Mouse (Mus musculus) liver, embryonic 14.5 days (tissue): ENCODE measurements around the gene Pole2. TPM values are rescaled to one million over a fixed set of nuclear protein-coding genes. Genes with fewer than 3 reads are reported as not detected.

ENCODE experiments used
- ATAC-seq: fragments of 200-750 bp; cut with Nextera tagmentation; 2 replicates; pipeline ENCODE4 v1.8.0; 2017; ENCODE audit warnings: moderate number of reproducible peaks, mild to moderate bottlenecking, moderate library complexity; ENCODE audit not compliant: insufficient read depth
- DNase-seq, 3 experiments: peaks; one replicate each; pipeline ENCODE4 v3.0.0-alpha.2; 2012 to 2013; ENCODE audit warnings: low read depth in 3 of 3, low spot score in 3 of 3
- H3K27ac ChIP-seq: fragments of 300-500 bp; sonication (generic); 2 replicates; pipeline ENCODE4 v1.5.1; 2014; ENCODE audit warnings: moderate library complexity, mild to moderate bottlenecking, control low read depth, inconsistent platforms
- H3K27me3 ChIP-seq: fragments of 300-500 bp; sonication (generic); 2 replicates; pipeline ENCODE4 v1.6.1; 2014; ENCODE audit warnings: mild to moderate bottlenecking, low read length, moderate library complexity; ENCODE audit not compliant: control insufficient read depth, insufficient read depth
- H3K36me3 ChIP-seq: fragments of 300-500 bp; sonication (generic); replicated peaks from 2 replicates; pipeline ENCODE4 v1.6.1; 2014; ENCODE audit warnings: low read depth; ENCODE audit not compliant: control insufficient read depth, insufficient read depth
- H3K4me1 ChIP-seq, 2 experiments: fragments of 200-500 bp in 1 of 2; fragments of 300-500 bp in 1 of 2; sonication (generic) in 1 of 2; replicated peaks; 2 replicates each; pipeline ENCODE4 v1.6.1; 2012 to 2014; ENCODE audit warnings: antibody characterized with exemption in 1 of 2, inconsistent platforms in 1 of 2, low read length in 1 of 2; ENCODE audit not compliant: control insufficient read depth in 2 of 2, insufficient read depth in 2 of 2
- H3K4me2 ChIP-seq: fragments of 300-500 bp; sonication (generic); 2 replicates; pipeline ENCODE4 v1.6.1; 2014; ENCODE audit warnings: low read depth, mild to moderate bottlenecking, control low read depth, moderate library complexity
- H3K4me3 ChIP-seq, 2 experiments: fragments of 200-500 bp in 1 of 2; fragments of 300-500 bp in 1 of 2; sonication (generic) in 1 of 2; 2 replicates each; pipeline ENCODE4 v1.5.1; 2012 to 2014; ENCODE audit warnings: low read depth in 2 of 2, low read length in 2 of 2, mild to moderate bottlenecking in 2 of 2, control low read depth in 1 of 2, inconsistent platforms in 1 of 2, moderate library complexity in 1 of 2; ENCODE audit not compliant: insufficient read depth in 1 of 2
- H3K9ac ChIP-seq: fragments of 300-500 bp; sonication (generic); replicated peaks from 2 replicates; pipeline ENCODE4 v1.6.1; 2014; ENCODE audit warnings: mild to moderate bottlenecking, control low read depth, moderate library complexity
- H3K9me3 ChIP-seq: fragments of 300-500 bp; sonication (generic); 2 replicates; pipeline ENCODE4 v1.6.1; 2016; ENCODE audit warnings: low read length, mixed read lengths; ENCODE audit not compliant: control insufficient read depth
- CTCF ChIP-seq: IDR thresholded peaks from 2 replicates; pipeline ENCODE4 v1.5.1; 2016; ENCODE audit warnings: antibody characterized with exemption, low read depth, control low read depth
- EP300 ChIP-seq: IDR thresholded peaks from 2 replicates; pipeline ENCODE4 v1.6.1; 2016; ENCODE audit warnings: antibody characterized with exemption, low read depth
- WGBS: fragments of 180-500 bp; shearing (Covaris S2); extraction: QIAGEN DNeasy Blood & Tissue Kit; methylation state at CpG from one replicate; pipeline ENCODE4 v1.1.7; 2014; ENCODE audit not compliant: insufficient replicate concordance; 5-methylcytosine and 5-hydroxymethylcytosine counted together
- polyA plus RNA-seq, 2 experiments: library from polyadenylated mRNA; depleted of rRNA in 1 of 2; stranded (reverse) in 1 of 2; unstranded in 1 of 2; fragments of >200 nt; fragmentation: Nextera tagmentation in 1 of 2; extraction: Ambion mirVana in 1 of 2; gene quantifications; 2 replicates each; pipeline versions ENCODE4 v1.2.1 to v1.2.3; 2012 to 2014

Pole2 gene
- polyA plus RNA-seq, 2 experiments: 25.6 to 25.8 TPM

DNA sequence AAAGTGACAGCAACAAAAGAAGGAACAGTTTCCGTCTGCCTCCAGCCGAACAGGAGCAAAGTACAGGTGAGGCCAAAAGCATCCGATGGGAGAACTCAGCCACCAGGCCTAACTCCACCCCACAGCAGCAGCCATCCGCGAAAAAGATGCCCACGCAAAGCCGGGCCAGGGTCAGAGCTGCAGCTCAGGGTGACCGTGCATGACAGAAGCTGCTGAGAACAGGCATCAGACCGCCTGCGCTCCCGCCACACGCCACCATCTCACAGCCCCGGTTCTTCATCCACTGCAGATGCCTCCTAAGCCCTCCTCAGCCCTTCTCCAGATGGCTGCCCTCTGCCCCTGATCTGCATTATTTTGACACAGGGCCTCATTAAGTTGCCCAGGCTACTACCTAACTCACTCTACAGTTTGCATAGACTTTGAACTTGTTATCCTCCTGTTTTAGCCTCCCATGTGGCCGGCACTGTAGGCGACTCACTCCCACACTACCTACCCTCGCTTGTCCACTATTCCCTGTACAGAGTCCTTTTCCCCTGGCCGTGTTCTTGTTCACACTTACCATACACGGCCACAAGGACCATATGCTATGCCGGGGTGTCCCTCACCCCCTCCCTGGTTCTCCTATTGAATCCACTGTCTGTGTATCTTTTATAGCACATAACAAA is 7.2 kb downstream of the Pole2 start:
- WGBS: 83% methylated on average over 19 of the region's 19 CpGs

DNA sequence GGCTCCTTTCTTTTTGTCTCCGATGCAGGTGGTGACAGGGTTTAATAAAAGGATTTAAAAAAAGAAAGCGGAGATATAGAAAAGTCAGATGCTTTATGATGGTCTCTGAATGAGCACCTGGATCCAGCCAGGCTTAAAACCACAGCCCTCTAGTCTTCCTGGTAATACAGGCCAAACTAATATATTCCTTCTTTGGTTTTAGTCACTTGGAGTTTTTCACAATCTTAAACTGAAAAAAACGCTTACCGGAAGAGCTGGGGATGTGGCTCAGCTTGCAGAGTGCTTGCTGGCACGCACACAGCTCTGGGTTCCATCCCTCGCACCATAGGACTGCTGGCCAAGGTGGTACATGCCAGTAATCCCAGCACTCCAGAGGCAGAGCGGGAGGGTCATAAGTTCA is 11.4 kb downstream of the Pole2 start:
- ATAC-seq (no peak), DNase-seq (no peak)
- H3K9ac ChIP-seq: no peak overlapping the region
- H3K36me3 ChIP-seq: peaks cover 57% of the 10 kb centered on the region
- H3K9me3 ChIP-seq: no peaks in the 10 kb centered on the region
- TF ChIP-seq CTCF: no peak
- no peak for TF ChIP-seq EP300
- no peak overlapping the region for H3K4me3 ChIP-seq
- no peaks in the 10 kb centered on the region for H3K27me3 ChIP-seq
- H3K4me2 ChIP-seq: no peak overlapping the region
- H3K27ac ChIP-seq: no peak overlapping the region
- 89% methylated on average over 7 of the region's 7 CpGs for WGBS
- H3K4me1 ChIP-seq: peaks cover 0 to 3% of the 10 kb centered on the region in 2 experiments; a peak in 1 of 4 replicates

More for the DNA sequence above, 7.2 kb downstream of the Pole2 start:
- Histone ChIP-seq H3K27ac (no peak overlapping the region), H3K4me3 (no peak overlapping the region), H3K27me3 (no peaks in the 10 kb centered on the region), H3K9me3 (no peaks in the 10 kb centered on the region), H3K4me1 (peaks cover 0 to 3% of the 10 kb centered on the region in 2 experiments; a peak in 1 of 4 replicates), H3K36me3 (peaks cover 50% of the 10 kb centered on the region), H3K9ac (no peak overlapping the region), H3K4me2 (no peak overlapping the region)
- TF ChIP-seq EP300 (no peak), CTCF (no peak)
- ATAC-seq: peak; percentile 23; the same call in 1 of the 2 replicates
- DNase-seq: no peak

DNA sequence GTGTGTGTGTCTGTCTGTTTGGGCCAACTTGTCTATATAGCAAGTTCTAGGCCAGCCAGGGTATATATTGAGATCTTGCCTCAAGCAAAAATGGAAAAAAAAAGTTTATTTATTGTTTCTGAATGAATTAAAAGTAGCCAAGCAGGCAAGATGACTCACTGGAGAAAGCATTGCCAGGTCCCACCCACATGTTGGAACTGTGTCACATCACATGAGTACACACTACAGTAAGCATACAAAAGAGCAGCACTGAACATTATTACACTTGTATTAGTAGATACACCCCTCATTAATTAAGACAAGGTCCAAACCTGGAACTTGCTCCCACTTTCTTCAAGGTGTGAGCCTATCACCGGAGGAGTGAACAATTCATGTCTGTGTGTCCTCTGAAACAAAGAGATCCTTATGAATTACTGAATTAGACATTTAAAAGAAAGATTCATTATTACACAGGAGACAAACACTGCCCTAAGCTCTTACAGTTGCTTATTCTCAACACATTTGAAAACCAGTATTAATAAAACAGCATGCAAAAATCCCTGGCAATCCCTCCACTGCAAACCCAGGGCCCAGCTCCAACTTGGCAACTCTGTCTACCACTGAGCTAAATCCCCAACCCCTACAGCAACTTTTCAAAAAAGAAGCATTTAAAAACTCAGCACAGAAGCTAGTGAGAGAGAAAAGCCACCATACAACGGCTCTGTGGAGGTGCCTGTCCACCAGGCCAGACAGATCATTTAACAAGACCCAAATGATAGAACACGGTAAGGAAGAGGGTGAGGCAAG is 12.8 kb downstream of the Pole2 start:
- H3K36me3 ChIP-seq: peaks cover 57% of the 10 kb centered on the region
- no peaks in the 10 kb centered on the region for H3K4me1 ChIP-seq
- TF ChIP-seq EP300 (no peak), CTCF (no peak)
- H3K9me3 ChIP-seq: no peaks in the 10 kb centered on the region
- no peak overlapping the region for H3K9ac ChIP-seq
- ATAC-seq (no peak), DNase-seq (no peak)
- H3K4me2 ChIP-seq: no peak overlapping the region
- no peaks in the 10 kb centered on the region for H3K27me3 ChIP-seq
- no peak overlapping the region for H3K4me3 ChIP-seq
- WGBS: 86% methylated on average over 3 of the region's 3 CpGs
- no peak overlapping the region for H3K27ac ChIP-seq

DNA sequence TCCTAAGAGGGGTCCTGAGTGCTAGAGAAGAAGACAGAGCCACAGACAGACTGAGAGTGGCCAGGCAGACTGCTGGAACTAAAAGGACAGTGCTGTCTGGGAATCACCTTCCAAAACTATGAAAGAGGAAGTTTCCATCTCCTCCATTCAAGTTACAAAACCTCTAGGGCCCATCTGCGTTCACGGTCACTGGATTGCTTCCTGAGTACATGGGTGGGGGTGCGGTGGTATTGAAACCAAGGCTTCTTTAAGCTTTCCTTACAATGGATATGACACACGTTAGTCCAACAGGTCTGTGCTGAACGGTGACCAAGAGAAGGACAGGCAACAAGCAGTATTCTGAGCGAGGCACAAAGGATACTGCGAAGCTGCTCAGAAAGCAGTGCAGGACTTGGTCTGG is 13.6 kb downstream of the Pole2 start:
- H3K4me1 ChIP-seq: no peaks in the 10 kb centered on the region
- no peaks in the 10 kb centered on the region for H3K27me3 ChIP-seq
- no peak overlapping the region for H3K9ac ChIP-seq
- H3K27ac ChIP-seq: no peak overlapping the region
- H3K4me2 ChIP-seq: no peak overlapping the region
- ATAC-seq (no peak), DNase-seq (no peak)
- H3K4me3 ChIP-seq: no peak overlapping the region
- no peak for TF ChIP-seq EP300
- TF ChIP-seq CTCF: no peak
- peaks cover 60% of the 10 kb centered on the region for H3K36me3 ChIP-seq
- H3K9me3 ChIP-seq: no peaks in the 10 kb centered on the region
- WGBS: 70% methylated on average over 7 of the region's 7 CpGs

DNA sequence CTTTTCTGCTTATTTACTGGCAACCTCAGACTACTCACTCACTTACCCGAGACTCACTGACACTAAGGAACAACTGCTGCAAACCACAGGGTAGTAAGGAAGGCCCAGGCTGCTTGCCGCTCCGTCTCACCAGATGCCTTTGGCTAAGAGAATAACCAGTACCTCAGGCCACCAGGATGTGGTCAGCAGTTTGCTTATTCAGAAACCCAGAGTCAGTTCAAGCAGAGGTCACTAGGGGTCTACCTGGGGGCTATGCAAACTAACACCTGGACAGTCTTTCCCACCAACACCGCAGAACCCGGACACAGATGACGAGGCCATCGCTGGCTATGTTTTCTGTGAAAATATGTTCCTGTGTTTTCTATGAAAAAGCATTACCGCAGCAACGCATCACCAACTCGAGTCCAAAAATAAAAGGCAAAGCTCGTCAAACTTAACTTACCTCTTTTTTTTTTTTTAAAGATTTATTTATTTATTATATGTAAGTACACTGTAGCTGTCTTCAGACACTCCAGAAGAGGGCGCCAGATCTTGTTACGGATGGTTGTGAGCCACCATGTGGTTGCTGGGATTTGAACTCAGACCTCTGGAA is 14.7 kb downstream of the Pole2 start:
- no peak overlapping the region for H3K4me3 ChIP-seq
- H3K36me3 ChIP-seq: peaks cover 56% of the 10 kb centered on the region
- no peaks in the 10 kb centered on the region for H3K9me3 ChIP-seq
- H3K27me3 ChIP-seq: no peaks in the 10 kb centered on the region
- no peak overlapping the region for H3K9ac ChIP-seq
- DNase-seq: no peak
- no peaks in the 10 kb centered on the region for H3K4me1 ChIP-seq
- ATAC-seq: no peak
- no peak overlapping the region for H3K4me2 ChIP-seq
- H3K27ac ChIP-seq: no peak overlapping the region
- TF ChIP-seq EP300 (no peak), CTCF (no peak)
- WGBS: 84% methylated on average over 13 of the region's 13 CpGs
